Mouse (Mus musculus) thymus, adult 2 months (tissue): ENCODE measurements around the gene Cela2a.

Experiments used
- CTCF ChIP-seq: fragments of 200-500 bp; IDR thresholded peaks from 2 replicates; pipeline ENCODE4 v1.5.1; 2012; ENCODE audit warnings: mild to moderate bottlenecking, control low read depth, low read length, moderate library complexity, borderline replicate concordance; ENCODE audit not compliant: control insufficient read depth, poor library complexity, insufficient read depth; ENCODE audit errors: extremely low read depth
- POLR2A ChIP-seq: fragments of 200-500 bp; IDR thresholded peaks from 2 replicates; pipeline ENCODE4 v1.6.1; 2012; ENCODE audit warnings: mild to moderate bottlenecking, low read length, control low read depth, moderate library complexity; ENCODE audit not compliant: control insufficient read depth, poor library complexity, insufficient read depth; ENCODE audit errors: extremely low read depth

- TF ChIP-seq CTCF, result no peak
- no peak for TF ChIP-seq POLR2A
Measured at GRCm38 (mm10) chr4:141779828-141780227, 46.1 kb downstream of the Cela2a start.
